Mouse (Mus musculus): ENCODE data around the gene Slc16a5. TPM values are rescaled to one million over a fixed set of nuclear protein-coding genes. Genes with fewer than 3 reads are reported as not detected.

Gene Slc16a5
- polyA plus RNA-seq, 1 experiment from 2014 or later = 0.08 TPM

DNA sequence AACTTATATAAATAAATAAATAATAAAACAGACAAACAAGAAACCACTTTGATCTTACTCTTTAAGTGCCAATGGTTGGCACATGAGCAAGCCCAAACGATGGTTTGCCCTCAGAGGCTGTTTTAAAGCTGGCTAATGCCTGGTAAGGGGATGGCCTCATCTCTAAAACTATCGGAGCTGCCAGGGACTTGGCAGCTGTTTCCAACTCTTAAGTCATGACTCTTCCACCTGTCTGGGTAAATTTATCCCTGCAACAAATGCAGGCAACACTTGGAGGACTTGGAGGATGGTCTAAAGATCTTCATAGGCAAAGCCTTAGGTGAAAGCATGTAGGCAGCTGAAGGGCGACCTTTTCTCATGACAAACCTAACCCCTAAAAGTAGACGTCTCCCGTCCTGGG, 54.7 kb downstream of the Slc16a5 start:
- no peak overlapping the region for H3K9ac ChIP-seq
- WGBS (ENCODE audit: insufficient replicate concordance) = 69% methylated on average over 5 of the region's 5 CpGs
- H3K27ac ChIP-seq (replicated peaks) = no peak overlapping the region
- H3K27me3 ChIP-seq = no peaks in the 10 kb centered on the region
- ATAC-seq (ENCODE audit: insufficient read depth) = no peak
- no peak overlapping the region for H3K4me2 ChIP-seq
- H3K4me1 ChIP-seq (replicated peaks) = peaks cover 24% of the 10 kb centered on the region
- no peak overlapping the region for H3K4me3 ChIP-seq (replicated peaks)
- H3K9me3 ChIP-seq (replicated peaks) = no peaks in the 10 kb centered on the region
- H3K36me3 ChIP-seq (replicated peaks) = peaks cover 2% of the 10 kb centered on the region; the same call in 1 of the 2 replicates

- Histone ChIP-seq H3K36me3 (replicated peaks) (peaks cover 13% of the 10 kb centered on the region), H3K9ac (no peak overlapping the region), H3K4me2 (no peak overlapping the region), H3K27me3 (no peaks in the 10 kb centered on the region), H3K4me1 (replicated peaks) (peaks cover 12% of the 10 kb centered on the region; the same call in 1 of the 2 replicates), H3K4me3 (replicated peaks) (no peak overlapping the region), H3K27ac (replicated peaks) (no peak overlapping the region), H3K9me3 (replicated peaks) (no peaks in the 10 kb centered on the region)
- no peak for ATAC-seq (ENCODE audit: insufficient read depth)
- WGBS (ENCODE audit: insufficient replicate concordance) = 62% methylated on average over 9 of the region's 9 CpGs
These were observed 56.4 kb downstream of the Slc16a5 start for GRCm38 (mm10) chr11:115518693-115519092.

DNA sequence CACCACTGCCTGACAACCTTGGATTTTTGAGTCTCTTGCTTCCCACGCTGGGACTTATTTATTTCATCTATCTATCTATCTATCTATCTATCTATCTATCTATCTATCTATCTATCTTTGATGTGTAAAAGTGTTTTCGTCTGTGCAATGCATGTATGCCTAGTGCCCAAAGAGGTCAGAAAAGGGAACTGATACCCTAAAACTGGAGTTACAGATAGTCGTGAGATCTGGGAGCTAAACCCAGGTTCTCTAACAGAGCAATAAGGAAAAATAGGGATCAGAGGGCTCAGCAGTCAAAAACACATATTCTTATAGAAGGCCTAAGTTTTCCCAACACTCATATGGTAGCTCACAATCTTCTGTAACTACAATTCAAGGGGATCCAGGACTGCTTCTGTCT, 57.3 kb downstream of the Slc16a5 start:
- Histone ChIP-seq H3K4me1 (replicated peaks) (peaks cover 10% of the 10 kb centered on the region; the same call in 1 of the 2 replicates), H3K27me3 (no peaks in the 10 kb centered on the region), H3K9me3 (replicated peaks) (no peaks in the 10 kb centered on the region), H3K4me3 (replicated peaks) (no peak overlapping the region), H3K9ac (no peak overlapping the region), H3K27ac (replicated peaks) (no peak overlapping the region), H3K4me2 (no peak overlapping the region), H3K36me3 (replicated peaks) (peaks cover 21% of the 10 kb centered on the region)
- ATAC-seq (ENCODE audit: insufficient read depth) = no peak
- 59% methylated on average over 3 of the region's 3 CpGs for WGBS (ENCODE audit: insufficient replicate concordance)

GRCm38 (mm10) chr11:115520218-115520617, 57.9 kb downstream of the Slc16a5 start:
- Histone ChIP-seq H3K9ac (no peak overlapping the region), H3K4me1 (replicated peaks) (peaks cover 6% of the 10 kb centered on the region; the same call in 1 of the 2 replicates), H3K36me3 (replicated peaks) (peaks cover 28% of the 10 kb centered on the region), H3K4me3 (replicated peaks) (no peak overlapping the region), H3K27ac (replicated peaks) (no peak overlapping the region), H3K9me3 (replicated peaks) (no peaks in the 10 kb centered on the region), H3K27me3 (no peaks in the 10 kb centered on the region), H3K4me2 (no peak overlapping the region)
- no peak for ATAC-seq (ENCODE audit: insufficient read depth)
- WGBS (ENCODE audit: insufficient replicate concordance) = 89% methylated on average over 2 of the region's 2 CpGs

GRCm38 (mm10) chr11:115521080-115521479, 58.8 kb downstream of the Slc16a5 start:
- no peak for ATAC-seq (ENCODE audit: insufficient read depth)
- Histone ChIP-seq H3K27me3 (no peaks in the 10 kb centered on the region), H3K4me2 (no peak overlapping the region), H3K36me3 (replicated peaks) (peaks cover 36% of the 10 kb centered on the region), H3K27ac (replicated peaks) (no peak overlapping the region), H3K9ac (no peak overlapping the region), H3K9me3 (replicated peaks) (no peaks in the 10 kb centered on the region), H3K4me3 (replicated peaks) (no peak overlapping the region), H3K4me1 (replicated peaks) (0 out of 2 replicates have a peak, but pooled peaks cover 8% of the 10 kb centered on the region)
- 66% methylated on average over 4 of the region's 4 CpGs for WGBS (ENCODE audit: insufficient replicate concordance)

- 0 out of 2 replicates have a peak, but pooled peaks cover 8% of the 10 kb centered on the region for H3K4me1 ChIP-seq (replicated peaks)
- H3K9me3 ChIP-seq (replicated peaks) = no peaks in the 10 kb centered on the region
- no peak for ATAC-seq (ENCODE audit: insufficient read depth)
- H3K9ac ChIP-seq = no peak overlapping the region
- no peaks in the 10 kb centered on the region for H3K27me3 ChIP-seq
- 86% methylated on average over 2 of the region's 2 CpGs for WGBS (ENCODE audit: insufficient replicate concordance)
- no peak overlapping the region for H3K4me3 ChIP-seq (replicated peaks)
- H3K36me3 ChIP-seq (replicated peaks) = peaks cover 47% of the 10 kb centered on the region
- H3K27ac ChIP-seq (replicated peaks) = no peak overlapping the region
- H3K4me2 ChIP-seq = no peak overlapping the region
These were observed 60.0 kb downstream of the Slc16a5 start for GRCm38 (mm10) chr11:115522238-115522637.

GRCm38 (mm10) chr11:115522703-115523102, 60.4 kb downstream of the Slc16a5 start:
- no peak overlapping the region for H3K27ac ChIP-seq (replicated peaks)
- H3K4me1 ChIP-seq (replicated peaks) = 0 out of 2 replicates have a peak, but pooled peaks cover 8% of the 10 kb centered on the region
- WGBS (ENCODE audit: insufficient replicate concordance) = 73% methylated on average over 2 of the region's 2 CpGs
- ATAC-seq (ENCODE audit: insufficient read depth) = no peak
- no peaks in the 10 kb centered on the region for H3K9me3 ChIP-seq (replicated peaks)
- H3K27me3 ChIP-seq = no peaks in the 10 kb centered on the region
- H3K36me3 ChIP-seq (replicated peaks) = peaks cover 52% of the 10 kb centered on the region
- no peak overlapping the region for H3K4me2 ChIP-seq
- no peak overlapping the region for H3K9ac ChIP-seq
- H3K4me3 ChIP-seq (replicated peaks) = no peak overlapping the region

Small RNA genes within 50 kb of the gene (microRNA-seq; reads per million reads assigned to microRNA genes)
- 0.76 reads per million for gene Mir3968

Other genes with a start within 250 kb of the Slc16a5 start
- 0.05 TPM in 2 replicates for gene Grin2c, start 195.2 kb upstream of the Slc16a5 start, polyA plus RNA-seq (2015; fragmentation: Nextera tagmentation; extraction: Ambion mirVana)
- gene Fdxr, start 185.4 kb upstream of the Slc16a5 start, polyA plus RNA-seq (2015; fragmentation: Nextera tagmentation; extraction: Ambion mirVana) = 19.5 and 21.1 TPM in 2 replicates
- gene Fads6, start 164.8 kb upstream of the Slc16a5 start, polyA plus RNA-seq (2015; fragmentation: Nextera tagmentation; extraction: Ambion mirVana) = 3.4 and 4.1 TPM in 2 replicates
- not detected in 2 replicates for gene Otop2, start 155.3 kb upstream of the Slc16a5 start, polyA plus RNA-seq (2015; fragmentation: Nextera tagmentation; extraction: Ambion mirVana)
- gene Ush1g, start 140.4 kb upstream of the Slc16a5 start, polyA plus RNA-seq (2015; fragmentation: Nextera tagmentation; extraction: Ambion mirVana) = 0.20 and 0.22 TPM in 2 replicates
- not detected in 2 replicates for gene Otop3, start 127.7 kb upstream of the Slc16a5 start, polyA plus RNA-seq (2015; fragmentation: Nextera tagmentation; extraction: Ambion mirVana)
- 1.1 and 1.5 TPM in 2 replicates for gene Hid1, start 94.7 kb upstream of the Slc16a5 start, polyA plus RNA-seq (2015; fragmentation: Nextera tagmentation; extraction: Ambion mirVana)
- gene Cdr2l, start 80.6 kb upstream of the Slc16a5 start, polyA plus RNA-seq (2015; fragmentation: Nextera tagmentation; extraction: Ambion mirVana) = 1.2 and 1.3 TPM in 2 replicates
- gene Mrpl58, start 58.7 kb upstream of the Slc16a5 start, polyA plus RNA-seq (2015; fragmentation: Nextera tagmentation; extraction: Ambion mirVana) = 78.1 and 78.7 TPM in 2 replicates
- 453 and 509 TPM in 2 replicates for gene Atp5h, start 42.5 kb upstream of the Slc16a5 start, polyA plus RNA-seq (2015; fragmentation: Nextera tagmentation; extraction: Ambion mirVana)
- 4.4 and 5.6 TPM in 2 replicates for gene Kctd2, start 42.3 kb upstream of the Slc16a5 start, polyA plus RNA-seq (2015; fragmentation: Nextera tagmentation; extraction: Ambion mirVana)
- gene Trim80, start 21.9 kb upstream of the Slc16a5 start, polyA plus RNA-seq (2015; fragmentation: Nextera tagmentation; extraction: Ambion mirVana) = 0.55 and 0.71 TPM in 2 replicates
- gene Armc7, start 13.2 kb downstream of the Slc16a5 start, polyA plus RNA-seq (2015; fragmentation: Nextera tagmentation; extraction: Ambion mirVana) = 3.3 and 3.5 TPM in 2 replicates
- gene Nt5c, start 29.4 kb downstream of the Slc16a5 start, polyA plus RNA-seq (2015; fragmentation: Nextera tagmentation; extraction: Ambion mirVana) = 38.1 and 41.9 TPM in 2 replicates
- gene Jpt1, start 51.9 kb downstream of the Slc16a5 start, polyA plus RNA-seq (2015; fragmentation: Nextera tagmentation; extraction: Ambion mirVana) = 233 and 234 TPM in 2 replicates
- gene Sumo2, start 73.8 kb downstream of the Slc16a5 start, polyA plus RNA-seq (2015; fragmentation: Nextera tagmentation; extraction: Ambion mirVana) = 301 and 355 TPM in 2 replicates
- gene Nup85, start 102.0 kb downstream of the Slc16a5 start, polyA plus RNA-seq (2015; fragmentation: Nextera tagmentation; extraction: Ambion mirVana) = 111 and 114 TPM in 2 replicates
- 49.5 and 51.3 TPM in 2 replicates for gene Mrps7, start 141.5 kb downstream of the Slc16a5 start, polyA plus RNA-seq (2015; fragmentation: Nextera tagmentation; extraction: Ambion mirVana)
- gene Gga3, start 141.6 kb downstream of the Slc16a5 start, polyA plus RNA-seq (2015; fragmentation: Nextera tagmentation; extraction: Ambion mirVana) = 7.7 and 8.2 TPM in 2 replicates
- 27.3 and 32.3 TPM in 2 replicates for gene Mif4gd, start 150.5 kb downstream of the Slc16a5 start, polyA plus RNA-seq (2015; fragmentation: Nextera tagmentation; extraction: Ambion mirVana)
- gene Slc25a19, start 165.8 kb downstream of the Slc16a5 start, polyA plus RNA-seq (2015; fragmentation: Nextera tagmentation; extraction: Ambion mirVana) = 10.4 and 10.9 TPM in 2 replicates
- gene Grb2, start 246.1 kb downstream of the Slc16a5 start, polyA plus RNA-seq (2015; fragmentation: Nextera tagmentation; extraction: Ambion mirVana) = 53.4 and 55.8 TPM in 2 replicates

Data from liver, embryonic 15.5 days (tissue).